Mouse (Mus musculus) limb, embryonic 13.5 days (tissue): ENCODE measurements at regions not wholly inside any gene's neighbourhood (a gene's known extent, or its start where the extent isn't known, plus 50 kb on each side); places are given as distances from the start of the nearest gene placed in this dataset.

ENCODE experiments used
- ATAC-seq: fragments of 200-750 bp; cut with Nextera tagmentation; 2 replicates; pipeline ENCODE4 v1.8.0; 2017; ENCODE audit warnings: low read depth, moderate number of reproducible peaks, moderate TSS enrichment; ENCODE audit not compliant: low FRiP score
- H3K27ac ChIP-seq: fragments of 300-500 bp; sonication (generic); 2 replicates; pipeline ENCODE4 v1.5.1; 2015; ENCODE audit warnings: inconsistent platforms, mild to moderate bottlenecking, moderate library complexity
- H3K27me3 ChIP-seq: fragments of 300-500 bp; sonication (generic); 2 replicates; pipeline ENCODE4 v1.6.1; 2015; ENCODE audit warnings: mild to moderate bottlenecking, inconsistent platforms
- H3K36me3 ChIP-seq: fragments of 300-500 bp; sonication (generic); 2 replicates; pipeline ENCODE4 v1.6.1; 2015; ENCODE audit warnings: inconsistent platforms, mild to moderate bottlenecking, moderate library complexity
- H3K4me1 ChIP-seq: fragments of 300-500 bp; sonication (generic); 2 replicates; pipeline ENCODE4 v1.6.1; 2015; ENCODE audit warnings: inconsistent platforms
- H3K4me2 ChIP-seq: fragments of 300-500 bp; sonication (generic); replicated peaks from 2 replicates; pipeline ENCODE4 v1.6.1; 2015; ENCODE audit warnings: inconsistent platforms, mild to moderate bottlenecking, moderate library complexity
- H3K4me3 ChIP-seq: fragments of 300-500 bp; sonication (generic); 2 replicates; pipeline ENCODE4 v1.5.1; 2015; ENCODE audit warnings: moderate library complexity, mild to moderate bottlenecking, inconsistent platforms
- H3K9ac ChIP-seq: fragments of 300-500 bp; sonication (generic); 2 replicates; pipeline ENCODE4 v1.6.1; 2015; ENCODE audit warnings: mild to moderate bottlenecking, inconsistent platforms
- H3K9me3 ChIP-seq: fragments of 300-500 bp; sonication (generic); 2 replicates; pipeline ENCODE4 v1.6.1; 2016; ENCODE audit warnings: inconsistent platforms
- whole genome bisulfite sequencing: fragments of 180-500 bp; shearing (Covaris S2); methylation state at CpG from one replicate; pipeline ENCODE4 v1.1.7; 2015; 5-methylcytosine and 5-hydroxymethylcytosine counted together

GRCm38 (mm10) chr9:30021981-30022380, 59.0 kb upstream of the Ntm start:
- 79% methylated on average over 3 of the region's 3 CpGs for WGBS

DNA sequence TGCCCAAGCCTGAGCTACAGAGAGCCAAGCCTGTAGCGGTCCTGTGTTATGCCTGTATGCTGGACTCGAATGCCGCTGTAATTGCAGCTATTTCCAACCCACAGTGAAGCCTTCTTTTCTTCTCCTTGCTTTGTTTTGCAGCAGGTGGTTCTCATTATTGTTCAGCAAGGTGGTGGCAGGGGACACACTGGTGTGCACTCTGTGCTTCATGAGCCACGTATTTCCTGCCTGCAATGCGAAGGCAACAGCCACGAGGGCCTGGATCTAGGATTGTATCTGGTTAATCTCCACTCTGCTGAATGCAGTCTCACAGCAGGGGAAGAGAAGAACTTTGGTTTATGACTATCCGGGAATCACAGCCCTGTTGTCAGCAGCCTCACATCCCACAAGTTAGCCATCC, 62.3 kb upstream of the Ntm start:
- peak; percentile 40; the same call in 1 of the 2 replicates for ATAC-seq
- Histone ChIP-seq H3K4me3 (no peak overlapping the region), H3K4me2 (no peak overlapping the region), H3K27me3 (no peaks in the 10 kb centered on the region), H3K4me1 (peaks cover 10% of the 10 kb centered on the region; the same call in 1 of the 2 replicates), H3K9ac (no peak overlapping the region), H3K9me3 (no peaks in the 10 kb centered on the region), H3K36me3 (no peaks in the 10 kb centered on the region), H3K27ac (peak overlapping the region; percentile 17; the same call in 1 of the 2 replicates)
- 18% methylated on average over 7 of the region's 7 CpGs for WGBS

More at GRCm38 (mm10) chr9:30021981-30022380, 59.0 kb upstream of the Ntm start:
- no peak overlapping the region for H3K27ac ChIP-seq
- H3K4me3 ChIP-seq, result no peak overlapping the region
- H3K9ac ChIP-seq, result no peak overlapping the region
- no peaks in the 10 kb centered on the region for H3K36me3 ChIP-seq
- peaks cover 10% of the 10 kb centered on the region; the same call in 1 of the 2 replicates for H3K4me1 ChIP-seq
- H3K9me3 ChIP-seq, result no peaks in the 10 kb centered on the region
- H3K27me3 ChIP-seq, result no peaks in the 10 kb centered on the region
- no peak overlapping the region for H3K4me2 ChIP-seq
- ATAC-seq, result no peak

DNA sequence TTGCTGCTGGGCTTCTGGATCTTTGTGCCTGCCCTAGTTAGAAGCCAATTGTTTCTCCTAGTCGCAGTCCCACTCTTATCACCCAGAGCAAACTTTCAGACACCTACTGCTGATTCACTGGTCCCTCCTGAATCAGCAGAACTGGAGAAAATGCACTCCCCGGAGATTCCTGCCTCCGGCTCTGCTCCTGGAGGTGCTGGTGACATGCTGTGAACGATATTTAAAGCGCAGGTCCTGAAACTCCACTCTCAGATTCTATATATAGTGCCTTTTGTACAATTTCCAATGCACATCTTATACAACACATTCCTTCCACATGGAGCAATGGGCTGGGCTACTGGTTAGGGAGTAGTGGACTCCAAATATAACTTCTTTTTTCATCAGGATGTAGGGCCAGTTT, 64.0 kb upstream of the Ntm start:
- Histone ChIP-seq H3K36me3 (no peaks in the 10 kb centered on the region), H3K9me3 (no peaks in the 10 kb centered on the region), H3K27ac (no peak overlapping the region), H3K27me3 (no peaks in the 10 kb centered on the region), H3K4me1 (peaks cover 10% of the 10 kb centered on the region; the same call in 1 of the 2 replicates), H3K9ac (no peak overlapping the region), H3K4me2 (no peak overlapping the region), H3K4me3 (no peak overlapping the region)
- 62% methylated on average over 5 of the region's 5 CpGs for WGBS
- no peak for ATAC-seq

GRCm38 (mm10) chr9:30040396-30040795, 77.5 kb upstream of the Ntm start:
- Histone ChIP-seq H3K36me3 (no peaks in the 10 kb centered on the region), H3K4me2 (no peak overlapping the region), H3K9me3 (no peaks in the 10 kb centered on the region), H3K4me3 (no peak overlapping the region), H3K9ac (no peak overlapping the region), H3K4me1 (no peaks in the 10 kb centered on the region), H3K27ac (no peak overlapping the region), H3K27me3 (no peaks in the 10 kb centered on the region)
- WGBS, result 43% methylated on average over 4 of the region's 4 CpGs
- no peak for ATAC-seq

DNA sequence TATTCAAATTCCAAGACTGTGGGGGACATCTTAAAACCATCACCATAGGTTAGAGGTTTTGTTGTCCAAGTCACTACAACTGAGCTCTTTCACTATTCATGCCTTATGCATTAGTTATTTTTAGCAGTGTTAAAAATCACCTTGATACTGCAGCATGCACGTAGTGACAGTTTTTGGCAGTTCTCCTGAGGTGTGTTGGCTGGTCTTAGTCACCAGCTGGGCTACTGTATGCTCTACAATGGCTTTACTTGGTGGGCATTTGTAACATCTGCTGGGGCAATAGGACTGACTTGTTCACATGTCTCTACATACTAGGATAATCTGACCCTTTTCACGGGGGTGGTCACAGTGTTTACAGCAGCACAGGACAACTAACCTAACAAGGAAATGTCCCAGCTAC, 101.6 kb upstream of the Ntm start:
- Histone ChIP-seq H3K36me3 (no peaks in the 10 kb centered on the region), H3K4me3 (no peak overlapping the region), H3K9ac (no peak overlapping the region), H3K9me3 (no peaks in the 10 kb centered on the region), H3K27ac (no peak overlapping the region), H3K27me3 (no peaks in the 10 kb centered on the region), H3K4me2 (no peak overlapping the region), H3K4me1 (no peaks in the 10 kb centered on the region)
- WGBS, result 85% methylated on average over 2 of the region's 2 CpGs
- ATAC-seq, result no peak

- WGBS, result 78% methylated on average over 7 of the region's 7 CpGs
- no peaks in the 10 kb centered on the region for H3K36me3 ChIP-seq
- no peak overlapping the region for H3K27ac ChIP-seq
- no peaks in the 10 kb centered on the region for H3K4me1 ChIP-seq
- H3K9ac ChIP-seq, result no peak overlapping the region
- H3K4me3 ChIP-seq, result no peak overlapping the region
- ATAC-seq, result no peak
- H3K4me2 ChIP-seq, result no peak overlapping the region
- no peaks in the 10 kb centered on the region for H3K27me3 ChIP-seq
- no peaks in the 10 kb centered on the region for H3K9me3 ChIP-seq
Observed at GRCm38 (mm10) chr9:30067980-30068379, 105.0 kb upstream of the Ntm start.

GRCm38 (mm10) chr9:30075233-30075632, 112.3 kb upstream of the Ntm start:
- ATAC-seq, result no peak
- Histone ChIP-seq H3K27me3 (0 out of 2 replicates have a peak, but pooled peaks cover 3% of the 10 kb centered on the region), H3K27ac (no peak overlapping the region), H3K4me2 (no peak overlapping the region), H3K9ac (no peak overlapping the region), H3K4me1 (no peaks in the 10 kb centered on the region), H3K9me3 (no peaks in the 10 kb centered on the region), H3K4me3 (no peak overlapping the region), H3K36me3 (no peaks in the 10 kb centered on the region)
- 90% methylated on average over 3 of the region's 3 CpGs for WGBS

- Histone ChIP-seq H3K36me3 (no peaks in the 10 kb centered on the region), H3K4me3 (no peak overlapping the region), H3K9ac (no peak overlapping the region), H3K27me3 (0 out of 2 replicates have a peak, but pooled peaks cover 3% of the 10 kb centered on the region), H3K27ac (no peak overlapping the region), H3K9me3 (no peaks in the 10 kb centered on the region), H3K4me1 (no peaks in the 10 kb centered on the region), H3K4me2 (no peak overlapping the region)
- ATAC-seq, result no peak
- WGBS, result 87% methylated on average over 6 of the region's 6 CpGs
Observed at GRCm38 (mm10) chr9:30076006-30076405, 113.1 kb upstream of the Ntm start.

DNA sequence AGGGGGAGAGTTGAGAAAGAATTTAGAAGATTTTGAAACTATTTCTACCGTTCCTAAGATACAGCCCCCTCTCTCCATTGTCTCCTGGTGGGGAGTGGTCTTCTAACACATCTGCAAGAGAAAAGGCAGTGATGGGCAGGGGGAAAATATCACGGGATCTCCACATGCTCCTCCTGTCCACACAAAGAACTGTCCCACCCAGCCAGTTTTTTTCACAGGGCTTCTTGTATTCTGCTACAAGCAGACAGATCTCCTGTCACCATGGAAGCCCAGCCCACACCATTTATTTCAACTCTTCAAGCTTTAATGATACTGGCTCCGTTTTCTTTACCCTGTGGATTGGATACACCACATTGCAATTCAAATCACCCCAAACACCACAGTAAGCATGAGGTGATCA, 113.5 kb upstream of the Ntm start:
- no peak for ATAC-seq
- no peaks in the 10 kb centered on the region for H3K9me3 ChIP-seq
- no peak overlapping the region for H3K27ac ChIP-seq
- 0 out of 2 replicates have a peak, but pooled peaks cover 3% of the 10 kb centered on the region for H3K27me3 ChIP-seq
- H3K4me3 ChIP-seq, result no peak overlapping the region
- no peaks in the 10 kb centered on the region for H3K36me3 ChIP-seq
- no peaks in the 10 kb centered on the region for H3K4me1 ChIP-seq
- no peak overlapping the region for H3K4me2 ChIP-seq
- H3K9ac ChIP-seq, result no peak overlapping the region
- whole genome bisulfite sequencing, result 58% methylated on average over 3 of the region's 3 CpGs

- H3K27ac ChIP-seq, result no peak overlapping the region
- 45% methylated on average over 6 of the region's 6 CpGs for WGBS
- H3K4me2 ChIP-seq, result no peak overlapping the region
- no peaks in the 10 kb centered on the region for H3K9me3 ChIP-seq
- H3K27me3 ChIP-seq, result no peaks in the 10 kb centered on the region
- no peak overlapping the region for H3K9ac ChIP-seq
- ATAC-seq, result no peak
- H3K36me3 ChIP-seq, result no peaks in the 10 kb centered on the region
- peaks cover 8% of the 10 kb centered on the region for H3K4me1 ChIP-seq
- H3K4me3 ChIP-seq, result no peak overlapping the region
Observed at GRCm38 (mm10) chr9:30101942-30102341, 139.0 kb upstream of the Ntm start.

DNA sequence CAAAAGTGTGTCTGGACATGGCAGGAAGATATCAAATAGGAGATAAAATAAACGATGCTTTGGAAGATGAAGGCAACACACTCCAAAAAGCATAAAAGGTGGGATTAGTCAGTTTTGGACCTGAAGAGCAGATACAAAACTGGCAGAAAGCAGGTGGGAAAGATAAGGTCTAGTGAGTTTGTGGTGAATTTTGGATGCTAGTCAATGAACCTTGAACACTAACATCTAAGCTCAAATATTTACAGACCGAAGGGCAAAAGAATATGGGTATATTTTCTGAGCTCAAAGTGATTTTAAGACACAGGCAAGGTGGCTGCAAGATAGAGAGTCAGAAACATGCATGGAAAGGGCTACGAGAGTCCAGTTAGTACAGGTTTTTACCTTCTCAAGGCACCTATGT, 159.4 kb upstream of the Ntm start:
- no peak overlapping the region for H3K9ac ChIP-seq
- no peaks in the 10 kb centered on the region for H3K36me3 ChIP-seq
- H3K4me1 ChIP-seq, result no peaks in the 10 kb centered on the region
- no peak overlapping the region for H3K4me3 ChIP-seq
- ATAC-seq, result no peak
- H3K27ac ChIP-seq, result no peak overlapping the region
- H3K4me2 ChIP-seq, result no peak overlapping the region
- 93% methylated on average over 3 of the region's 3 CpGs for WGBS
- no peaks in the 10 kb centered on the region for H3K9me3 ChIP-seq
- no peaks in the 10 kb centered on the region for H3K27me3 ChIP-seq

GRCm38 (mm10) chr9:30129151-30129550, 166.2 kb upstream of the Ntm start:
- 76% methylated on average over 6 of the region's 6 CpGs for WGBS
- H3K9me3 ChIP-seq, result no peaks in the 10 kb centered on the region
- H3K27ac ChIP-seq, result no peak overlapping the region
- H3K4me1 ChIP-seq, result no peaks in the 10 kb centered on the region
- H3K9ac ChIP-seq, result no peak overlapping the region
- H3K27me3 ChIP-seq, result no peaks in the 10 kb centered on the region
- no peak for ATAC-seq
- no peaks in the 10 kb centered on the region for H3K36me3 ChIP-seq
- H3K4me2 ChIP-seq, result no peak overlapping the region
- H3K4me3 ChIP-seq, result no peak overlapping the region

DNA sequence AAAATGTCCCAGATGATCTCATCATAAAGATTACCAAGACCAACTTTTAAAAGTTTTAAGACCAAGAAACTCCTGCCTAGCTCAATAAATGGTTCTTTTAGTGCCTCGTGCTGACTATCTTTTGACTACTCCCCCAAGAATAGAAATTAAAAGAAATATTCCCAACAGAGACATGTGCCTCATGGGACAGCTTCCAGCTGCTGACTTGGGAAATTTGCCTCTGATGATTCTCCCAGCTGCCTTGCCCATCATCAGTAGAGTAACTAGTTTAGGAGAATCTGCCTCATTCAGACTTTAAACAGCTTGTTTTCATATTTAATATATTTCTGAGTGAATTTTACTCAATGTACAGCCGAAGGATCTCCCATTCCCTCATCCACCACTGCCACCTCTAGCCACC, 168.7 kb upstream of the Ntm start:
- Histone ChIP-seq H3K36me3 (no peaks in the 10 kb centered on the region), H3K9ac (no peak overlapping the region), H3K9me3 (no peaks in the 10 kb centered on the region), H3K27ac (no peak overlapping the region), H3K4me3 (no peak overlapping the region), H3K27me3 (no peaks in the 10 kb centered on the region), H3K4me2 (no peak overlapping the region), H3K4me1 (no peaks in the 10 kb centered on the region)
- no peak for ATAC-seq
- 65% methylated on average over 2 of the region's 2 CpGs for WGBS
